Mouse (Mus musculus) left cerebral cortex, adult 2 months (tissue): ENCODE results near the gene Btbd10. TPM values are rescaled to one million over a fixed set of nuclear protein-coding genes. Genes with fewer than 3 reads are reported as not detected.

Experiments
- DNase-seq, 2 experiments: peaks; one replicate each; pipeline ENCODE4 v3.0.0; 2021 to 2022; ENCODE audit warnings: low spot score in 2 of 2, mixed read lengths in 1 of 2; ENCODE audit errors: extremely low spot score in 1 of 2
- H3K27ac ChIP-seq: fragments of 200-600 bp; 2 replicates; pipeline ENCODE4 v1.8.1; 2022
- H3K4me3 ChIP-seq: fragments of 200-600 bp; 2 replicates; pipeline ENCODE4 v1.8.1; 2022
- CTCF ChIP-seq: fragments of 200-600 bp; IDR thresholded peaks from 2 replicates; pipeline ENCODE4 v1.8.1; 2022; ENCODE audit warnings: antibody characterized with exemption, mild to moderate bottlenecking, moderate library complexity
- intact Hi-C: fragments of 180-260 bp; cut with DNase I; formaldehyde crosslinking; loops from one replicate; pipeline ENCODE4 v1.15.1; 2025
- total RNA-seq, 2 experiments: library from RNA; stranded (reverse); gene quantifications; 2 replicates each; pipeline ENCODE4 v1.2.3; 2021

Btbd10 gene
- total RNA-seq, 2 experiments from 2014 or later, result 90.1 to 104 TPM

DNA sequence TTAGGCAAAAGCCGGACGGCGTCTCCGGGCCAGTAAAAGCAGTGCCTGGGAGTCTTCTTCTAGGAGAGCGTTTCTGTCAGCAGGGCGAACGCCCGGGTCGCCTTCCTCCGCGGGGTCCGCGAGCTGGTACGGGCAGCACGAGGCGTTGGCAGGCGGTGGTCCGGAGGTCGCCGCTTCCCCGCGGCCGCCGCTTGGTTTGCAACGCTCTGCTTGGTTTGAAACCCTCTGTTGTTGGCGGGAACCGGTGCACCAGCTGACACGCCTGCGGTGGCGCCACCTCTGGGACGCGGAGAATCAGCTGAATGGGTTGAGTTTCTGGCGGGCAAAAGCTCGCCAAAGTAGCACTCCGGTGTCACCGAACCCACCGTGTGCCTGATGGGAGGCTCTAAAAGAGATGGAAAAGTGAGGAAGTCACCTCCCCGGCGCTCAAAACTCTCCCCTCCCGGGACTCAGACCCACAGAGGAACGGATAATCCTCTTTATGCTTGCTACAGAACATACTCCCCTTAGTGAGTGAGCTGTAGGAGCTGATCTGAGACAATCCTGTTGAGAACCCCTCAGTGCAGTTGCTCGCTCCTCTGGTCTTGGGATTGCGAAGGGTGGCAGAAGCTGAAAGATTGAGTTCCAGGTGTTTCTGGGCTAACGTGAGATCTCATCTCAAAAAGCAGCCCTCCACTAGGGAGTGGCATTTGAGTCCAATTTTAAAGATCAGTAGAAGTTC, 588 bp upstream of the Btbd10 start:
- TF ChIP-seq CTCF, result peak; percentile 52
- Histone ChIP-seq H3K4me3 (peak overlapping the region; percentile 82), H3K27ac (no peak overlapping the region)
- peak; percentile 75 for DNase-seq
- intact Hi-C loops, result loop anchor here (1.0 to 10.0 kb wide), 4 partner anchors 65 to 395 kb away; partner anchors contain the start of genes Far1 and Spon1

GRCm38 (mm10) chr7:113367440-113367839, 1.8 kb downstream of the Btbd10 start:
- no peak for DNase-seq
- intact Hi-C loops, result no loop called here
- no peak overlapping the region for H3K27ac ChIP-seq

GRCm38 (mm10) chr7:113349089-113349488, 20.1 kb downstream of the Btbd10 start:
- DNase-seq, result no peak
- intact Hi-C loops, result no loop called here
- no peak for TF ChIP-seq CTCF
- H3K4me3 ChIP-seq, result no peak overlapping the region
- H3K27ac ChIP-seq, result no peak overlapping the region; the same call in 1 of the 2 replicates

More at GRCm38 (mm10) chr7:113367440-113367839, 1.8 kb downstream of the Btbd10 start:
- no peak overlapping the region for H3K4me3 ChIP-seq
- no peak for TF ChIP-seq CTCF

DNA sequence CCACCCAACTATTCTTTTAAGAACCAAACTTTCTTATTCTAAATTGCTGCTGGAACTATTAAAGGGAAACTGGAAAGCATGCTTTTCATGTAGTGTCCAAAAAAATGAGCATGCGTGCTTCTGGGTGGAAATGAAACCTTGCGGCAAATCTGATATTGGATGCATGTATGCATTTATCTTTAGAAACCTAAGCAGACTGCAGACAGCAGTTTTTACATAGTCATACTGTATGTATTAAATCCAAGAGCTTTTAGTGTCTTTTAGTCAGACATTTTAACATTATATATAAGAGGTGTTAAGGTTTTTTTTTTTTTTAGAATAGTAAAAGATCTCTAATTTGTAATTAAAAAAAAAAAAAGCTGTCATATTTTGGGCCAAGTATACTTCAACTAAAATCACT, 21.5 kb downstream of the Btbd10 start:
- intact Hi-C loops, result no loop called here
- no peak for DNase-seq
- H3K4me3 ChIP-seq, result peak overlapping the region; percentile 37
- TF ChIP-seq CTCF, result no peak
- H3K27ac ChIP-seq, result peak overlapping the region; percentile 79

- peak overlapping the region; percentile 79 for H3K27ac ChIP-seq
- H3K4me3 ChIP-seq, result peak overlapping the region; percentile 47
- no peak for TF ChIP-seq CTCF
- intact Hi-C loops, result no loop called here
- peak; percentile 51 to 63 for DNase-seq
Observed at GRCm38 (mm10) chr7:113347271-113347670, 21.9 kb downstream of the Btbd10 start.

DNA sequence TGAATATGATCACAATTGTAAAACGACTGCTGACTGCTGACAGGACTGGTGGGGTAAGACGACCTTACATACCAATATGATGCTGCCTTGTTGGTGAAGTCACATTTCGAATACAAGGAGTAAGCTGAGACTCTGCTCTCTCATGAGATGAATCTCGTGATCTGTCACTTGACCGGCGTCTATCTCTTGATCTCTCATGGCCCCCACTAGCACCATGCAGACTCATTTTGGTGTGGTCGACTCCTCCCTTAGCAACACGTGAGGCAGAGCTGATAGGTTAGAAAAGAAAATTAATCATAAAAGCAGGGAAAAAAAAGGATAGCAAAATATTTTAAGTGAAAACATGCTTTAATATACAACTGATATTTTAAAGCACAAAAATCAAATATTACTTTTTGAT, 33.9 kb downstream of the Btbd10 start:
- intact Hi-C loops, result no loop called here
- DNase-seq, result no peak
- H3K27ac ChIP-seq, result peak overlapping the region; percentile 34; the same call in 1 of the 2 replicates
- TF ChIP-seq CTCF, result no peak
- no peak overlapping the region for H3K4me3 ChIP-seq

- intact Hi-C loops, result no loop called here
- H3K27ac ChIP-seq, result peak overlapping the region; percentile 82
- no peak for DNase-seq
- H3K4me3 ChIP-seq, result no peak overlapping the region
- no peak for TF ChIP-seq CTCF
Observed at GRCm38 (mm10) chr7:113334036-113334435, 35.2 kb downstream of the Btbd10 start.

DNA sequence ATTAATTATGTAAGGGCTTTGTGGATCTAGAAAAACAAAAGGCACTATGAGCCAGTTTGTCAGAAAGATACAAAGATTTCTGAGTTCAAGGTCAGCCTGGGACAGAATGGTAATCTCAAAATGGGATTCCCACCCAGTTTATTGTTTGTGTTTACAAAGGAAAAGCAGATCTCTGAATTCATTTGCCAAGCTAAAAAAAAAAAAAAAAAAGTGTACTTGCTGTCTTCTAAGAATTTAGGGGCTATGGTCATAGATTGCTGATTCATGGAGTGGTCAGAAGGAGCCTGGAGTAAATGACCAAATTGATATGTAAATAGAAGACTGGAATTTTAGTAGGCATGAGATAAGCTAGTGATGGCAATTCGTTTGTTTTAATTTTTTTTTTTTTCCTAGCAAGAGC, 49.1 kb downstream of the Btbd10 start:
- no peak overlapping the region for H3K4me3 ChIP-seq
- intact Hi-C loops, result no loop called here
- no peak for TF ChIP-seq CTCF
- no peak overlapping the region; the same call in 1 of the 2 replicates for H3K27ac ChIP-seq
- DNase-seq, result no peak

- Histone ChIP-seq H3K27ac (no peak overlapping the region), H3K4me3 (no peak overlapping the region)
- TF ChIP-seq CTCF, result peak; percentile 76
- intact Hi-C loops, result loop anchor here (1.0 to 2.0 kb wide), 2 partner anchors 168 to 391 kb away; no protein-coding TSS in a partner anchor
- peak; percentile 65 to 72 for DNase-seq
Observed at GRCm38 (mm10) chr7:113311784-113312183, 57.4 kb downstream of the Btbd10 start.

GRCm38 (mm10) chr7:113310136-113310535, 59.1 kb downstream of the Btbd10 start:
- intact Hi-C loops, result no loop called here
- Histone ChIP-seq H3K4me3 (no peak overlapping the region), H3K27ac (peak overlapping the region; percentile 53; the same call in 1 of the 2 replicates)
- TF ChIP-seq CTCF, result no peak
- peak in 1 of 2 experiments; percentile 6 for DNase-seq

DNA sequence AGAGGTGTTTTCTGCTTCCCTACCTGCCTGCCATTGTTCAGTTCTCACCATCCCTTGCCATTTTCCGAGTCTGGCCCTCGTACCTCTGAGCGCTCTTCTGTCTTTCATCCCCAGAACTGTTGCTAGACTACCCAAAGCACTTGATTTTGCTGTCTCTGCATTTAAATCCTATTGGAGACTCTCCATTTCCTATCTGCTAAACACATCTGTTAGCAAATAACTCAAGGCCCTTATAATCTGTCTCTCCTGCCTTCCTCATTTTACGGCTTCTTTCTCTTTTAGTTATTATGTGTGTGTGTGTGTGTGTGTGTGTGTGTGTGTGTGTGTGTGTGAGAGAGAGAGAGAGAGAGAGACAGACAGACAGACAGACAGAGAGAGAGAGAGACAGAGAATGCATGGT, 71.4 kb downstream of the Btbd10 start:
- H3K27ac ChIP-seq, result no peak overlapping the region
- no peak for DNase-seq
- intact Hi-C loops, result no loop called here
- no peak for TF ChIP-seq CTCF
- no peak overlapping the region for H3K4me3 ChIP-seq

DNA sequence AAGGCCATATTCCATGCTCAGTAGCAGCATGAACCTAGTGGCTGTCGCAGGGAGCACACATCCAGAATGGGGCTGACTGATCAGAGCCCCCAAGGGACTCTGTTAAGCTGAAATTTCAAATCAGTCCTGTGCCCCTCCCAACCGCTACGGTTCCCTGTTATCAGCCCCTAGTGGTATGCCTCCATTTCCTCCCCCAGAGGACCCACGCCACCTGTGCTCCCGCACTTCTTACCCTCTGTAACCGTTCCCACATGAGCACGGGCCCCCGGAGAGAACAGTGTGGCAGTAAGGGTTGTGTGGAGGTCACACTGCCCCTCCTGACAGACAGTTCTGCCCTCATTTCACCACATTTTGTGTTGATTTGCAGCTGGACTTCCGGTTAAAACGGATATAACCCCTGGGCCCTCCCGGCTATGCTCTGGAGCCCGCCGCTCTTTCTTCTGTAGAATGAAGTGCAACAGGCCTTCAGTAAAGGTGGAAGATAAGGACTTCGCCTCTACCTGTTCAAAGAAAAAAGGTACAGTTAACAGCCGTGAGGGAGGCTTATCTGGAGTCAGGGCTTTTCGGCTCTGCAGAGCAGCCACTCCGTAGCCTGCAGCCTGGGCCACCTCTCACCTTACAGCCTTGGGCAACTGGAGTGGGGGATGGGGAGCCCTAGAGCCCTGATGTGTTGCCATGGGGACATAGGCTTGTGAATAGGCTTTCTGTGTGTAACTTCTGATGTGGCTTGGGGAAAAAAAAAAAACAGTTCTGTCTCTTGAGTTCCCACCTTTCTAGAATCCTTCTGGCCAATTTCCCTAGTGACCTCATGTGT, 73.9 kb downstream of the Btbd10 start:
- Histone ChIP-seq H3K4me3 (no peak overlapping the region), H3K27ac (no peak overlapping the region)
- intact Hi-C loops, result no loop called here
- no peak for DNase-seq
- no peak; the same call in 1 of the 2 replicates for TF ChIP-seq CTCF
